Mouse (Mus musculus) heart, embryonic 16.5 days (tissue): ENCODE measurements around the gene Dcpp2. TPM values are rescaled to one million over a fixed set of nuclear protein-coding genes. Genes with fewer than 3 reads are reported as not detected.
A peak's percentile ranks its signal among the peaks of the same experiment; 100 is the strongest.
"Not testable (repeated sequence)": the region's sequence is repeated elsewhere in the genome, so short reads cannot be mapped to it uniquely, and the experiment has no call there.

Source experiments
- ATAC-seq: fragments of 200-750 bp; cut with Nextera tagmentation; replicated peaks from 2 replicates; pipeline ENCODE4 v1.8.0; 2017; ENCODE audit warnings: moderate number of reproducible peaks; ENCODE audit not compliant: insufficient read depth, low FRiP score; ENCODE audit errors: extremely low read depth
- H3K27ac ChIP-seq: fragments of 300-500 bp; sonication (generic); 2 replicates; pipeline ENCODE4 v1.5.1; 2014; ENCODE audit warnings: mild to moderate bottlenecking, low read length, control low read depth, moderate library complexity
- H3K27me3 ChIP-seq: fragments of 300-500 bp; sonication (generic); 2 replicates; pipeline ENCODE4 v1.6.1; 2014; ENCODE audit warnings: low read length, mixed read lengths; ENCODE audit not compliant: control insufficient read depth, insufficient read depth
- H3K36me3 ChIP-seq: fragments of 300-500 bp; sonication (generic); 2 replicates; pipeline ENCODE4 v1.6.1; 2014; ENCODE audit not compliant: control insufficient read depth, insufficient read depth
- H3K4me1 ChIP-seq: fragments of 300-500 bp; sonication (generic); 2 replicates; pipeline ENCODE4 v1.6.1; 2014; ENCODE audit warnings: low read length, mixed read lengths; ENCODE audit not compliant: control insufficient read depth, insufficient read depth
- H3K4me2 ChIP-seq: fragments of 300-500 bp; sonication (generic); 2 replicates; pipeline ENCODE4 v1.6.1; 2014; ENCODE audit warnings: low read depth, mild to moderate bottlenecking, control low read depth, low read length
- H3K4me3 ChIP-seq: fragments of 300-500 bp; sonication (generic); 2 replicates; pipeline ENCODE4 v1.5.1; 2014; ENCODE audit warnings: mild to moderate bottlenecking, control low read depth, low read length
- H3K9ac ChIP-seq: fragments of 300-500 bp; sonication (generic); 2 replicates; pipeline ENCODE4 v1.6.1; 2014; ENCODE audit warnings: low read length, control low read depth
- H3K9me3 ChIP-seq: fragments of 300-500 bp; sonication (generic); replicated peaks from 2 replicates; pipeline ENCODE4 v1.6.1; 2016; ENCODE audit warnings: low read length; ENCODE audit not compliant: control insufficient read depth
- WGBS: fragments of 180-500 bp; shearing (Covaris S2); extraction: QIAGEN DNeasy Blood & Tissue Kit; methylation state at CpG from one replicate; pipeline ENCODE4 v1.1.7; 2014; 5-methylcytosine and 5-hydroxymethylcytosine counted together
- polyA plus RNA-seq: library from polyadenylated mRNA; unstranded; fragments of >200 nt; fragmentation: Nextera tagmentation; extraction: Ambion mirVana; gene quantifications from 2 replicates; pipeline ENCODE4 v1.2.1, GENCODE M21; 2015

The Dcpp2 gene
- polyA plus RNA-seq, 1 experiment from 2014 or later: 0.21 TPM

- no peak for ATAC-seq
- Histone ChIP-seq H3K36me3 (no peaks in the 10 kb centered on the region), H3K9ac (no peak overlapping the region), H3K27ac (no peak overlapping the region), H3K4me3 (no peak overlapping the region), H3K4me1 (no peaks in the 10 kb centered on the region), H3K9me3 (no peaks in the 10 kb centered on the region), H3K27me3 (no peaks in the 10 kb centered on the region), H3K4me2 (no peak overlapping the region)
- 86% methylated on average over 2 of the region's 2 CpGs for WGBS
These were observed 3.5 kb upstream of the Dcpp2 start for GRCm38 (mm10) chr17:23877166-23877565.

- not testable (repeated sequence) for H3K9ac ChIP-seq, ATAC-seq, H3K27me3 ChIP-seq, H3K27ac ChIP-seq, H3K4me2 ChIP-seq, H3K36me3 ChIP-seq, H3K4me3 ChIP-seq, H3K9me3 ChIP-seq, H3K4me1 ChIP-seq
- WGBS: 54% methylated on average over 4 of the region's 4 CpGs
These were observed 36.5 kb downstream of the Dcpp2 start, which contains the start of gene Dcpp3 for GRCm38 (mm10) chr17:23917158-23917557. TSS of gene Dcpp3 (plus strand) at chr17:23917458.

- H3K36me3 ChIP-seq: no peaks in the 10 kb centered on the region
- H3K9ac ChIP-seq: peak overlapping the region; percentile 75
- no peaks in the 10 kb centered on the region for H3K9me3 ChIP-seq
- peak overlapping the region; percentile 57 for H3K4me3 ChIP-seq
- H3K27me3 ChIP-seq: no peaks in the 10 kb centered on the region
- H3K27ac ChIP-seq: peak overlapping the region; percentile 95
- H3K4me1 ChIP-seq: peaks cover 8% of the 10 kb centered on the region
- ATAC-seq: peak; percentile 99
- peak overlapping the region; percentile 69 for H3K4me2 ChIP-seq
- under 1% methylated on average over 29 of the region's 29 CpGs for WGBS
These were observed 43.9 kb downstream of the Dcpp2 start for GRCm38 (mm10) chr17:23924531-23925007.

GRCm38 (mm10) chr17:23925090-23925493 lies 44.4 kb downstream of the Dcpp2 start:
- Histone ChIP-seq H3K9me3 (no peaks in the 10 kb centered on the region), H3K9ac (peak overlapping the region; percentile 75), H3K27ac (peak overlapping the region; percentile 95), H3K27me3 (no peaks in the 10 kb centered on the region), H3K4me3 (peak overlapping the region; percentile 57), H3K36me3 (no peaks in the 10 kb centered on the region), H3K4me1 (peaks cover 8% of the 10 kb centered on the region), H3K4me2 (peak overlapping the region; percentile 69)
- WGBS: under 1% methylated on average over 14 of the region's 14 CpGs
- ATAC-seq: peak; percentile 81

- Histone ChIP-seq H3K36me3 (no peaks in the 10 kb centered on the region), H3K9me3 (no peaks in the 10 kb centered on the region), H3K4me3 (no peak overlapping the region), H3K9ac (no peak overlapping the region), H3K27ac (no peak overlapping the region), H3K27me3 (no peaks in the 10 kb centered on the region), H3K4me1 (no peaks in the 10 kb centered on the region), H3K4me2 (no peak overlapping the region)
- 60% methylated on average over 5 of the region's 5 CpGs for WGBS
- no peak for ATAC-seq
These were observed 50.5 kb downstream of the Dcpp2 start for GRCm38 (mm10) chr17:23931157-23931556.

- H3K36me3 ChIP-seq: no peaks in the 10 kb centered on the region
- H3K27ac ChIP-seq: no peak within 1 kb of the TSS
- H3K27me3 ChIP-seq: no peaks in the 10 kb centered on the region
- no peak for ATAC-seq
- no peak within 1 kb of the TSS for H3K4me3 ChIP-seq
- H3K9me3 ChIP-seq: no peaks in the 10 kb centered on the region
- H3K4me1 ChIP-seq: no peaks in the 10 kb centered on the region
- H3K9ac ChIP-seq: no peak within 1 kb of the TSS
- no peak within 1 kb of the TSS for H3K4me2 ChIP-seq
These were observed 60.7 kb downstream of the Dcpp2 start, which contains the start of gene Sbp for GRCm38 (mm10) chr17:23941372-23941771. TSS of gene Sbp (plus strand) at chr17:23941672.

- H3K9me3 ChIP-seq: not testable (repeated sequence)
These were observed 66.8 kb downstream of the Dcpp2 start for GRCm38 (mm10) chr17:23947486-23947885.

GRCm38 (mm10) chr17:23949068-23949467 lies 68.4 kb downstream of the Dcpp2 start:
- no peaks in the 10 kb centered on the region for H3K4me1 ChIP-seq
- H3K4me3 ChIP-seq: no peak overlapping the region
- no peak overlapping the region for H3K9ac ChIP-seq
- no peak overlapping the region for H3K4me2 ChIP-seq
- H3K36me3 ChIP-seq: no peaks in the 10 kb centered on the region
- no peaks in the 10 kb centered on the region for H3K9me3 ChIP-seq
- WGBS: 70% methylated on average over 2 of the region's 2 CpGs
- ATAC-seq: no peak
- H3K27ac ChIP-seq: no peak overlapping the region
- no peaks in the 10 kb centered on the region for H3K27me3 ChIP-seq

More at GRCm38 (mm10) chr17:23947486-23947885, 66.8 kb downstream of the Dcpp2 start:
- H3K9ac ChIP-seq, H3K4me3 ChIP-seq, H3K4me2 ChIP-seq, H3K27me3 ChIP-seq, ATAC-seq, H3K36me3 ChIP-seq, H3K27ac ChIP-seq, H3K4me1 ChIP-seq: not testable (repeated sequence)
- 71% methylated on average over 4 of the region's 4 CpGs for WGBS
